In the genomic region with DNA sequence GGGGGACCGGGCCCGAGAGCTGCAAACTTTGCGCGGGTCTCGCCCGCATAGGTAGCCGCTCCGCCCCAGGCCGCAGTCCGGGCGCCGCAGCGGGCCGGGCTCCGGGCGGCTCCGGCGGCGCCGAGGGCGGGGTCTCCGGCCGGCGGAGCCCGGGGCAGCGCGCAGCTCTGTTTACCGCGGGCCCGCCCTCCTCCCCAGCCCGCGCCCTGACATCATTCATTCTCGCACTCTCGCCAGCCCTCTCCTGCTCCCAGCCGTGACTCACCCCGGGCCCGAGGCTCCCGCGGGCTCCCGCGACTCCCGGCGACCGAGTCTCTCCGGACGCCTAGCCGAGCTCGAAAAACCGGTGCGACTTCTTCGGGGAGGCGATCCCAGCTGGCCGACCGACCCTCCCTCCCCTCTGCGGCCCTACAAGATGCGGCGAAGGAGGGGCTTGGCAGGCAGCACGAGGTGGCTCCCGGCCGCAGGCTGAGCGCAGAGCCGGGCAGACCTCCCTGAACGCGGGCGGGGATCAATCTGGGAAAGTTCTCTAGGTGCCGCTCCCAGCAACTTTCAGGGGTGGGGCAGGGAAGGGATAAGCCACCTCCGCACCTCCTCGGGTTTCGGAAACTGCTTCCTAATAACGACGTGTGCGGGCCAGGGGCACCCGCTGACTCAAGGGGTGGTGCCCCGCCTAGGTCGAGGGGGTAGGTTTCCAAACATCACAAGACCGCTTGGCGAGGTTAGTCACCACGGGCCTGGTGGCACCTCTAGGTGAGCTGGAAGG, we compare ENCODE assay signal across 7 mouse cellular contexts. TPM values are rescaled to one million over a fixed set of nuclear protein-coding genes. Genes with fewer than 3 reads are reported as not detected.
A peak's percentile ranks its signal among the peaks of the same experiment; 100 is the strongest.
DNase-seq lines count a peak whose midpoint lies in the region; ATAC-seq lines count a peak whose summit lies in the region.

No protein-coding gene starts in this region.

- H3K36me3 ChIP-seq in limb, embryonic 13.5 days: no peaks in the 10 kb centered on the region
- H3K36me3 ChIP-seq in midbrain, embryonic 13.5 days: no peaks in the 10 kb centered on the region

- H3K4me1 ChIP-seq in limb, embryonic 13.5 days: peaks cover 14% of the 10 kb centered on the region
- H3K4me1 ChIP-seq in midbrain, embryonic 13.5 days (replicated peaks): peaks cover 15% of the 10 kb centered on the region

- under 1% methylated on average over 76 of the region's 78 CpGs for WGBS in limb, embryonic 13.5 days
- WGBS in midbrain, embryonic 13.5 days: under 1% methylated on average over 76 of the region's 78 CpGs

- H3K27me3 ChIP-seq in limb, embryonic 13.5 days: peaks cover 34% of the 10 kb centered on the region
- H3K27me3 ChIP-seq in midbrain, embryonic 13.5 days: peaks cover 65% of the 10 kb centered on the region

- peak overlapping the region; percentile 92 for H3K4me2 ChIP-seq in limb, embryonic 13.5 days (replicated peaks)
- H3K4me2 ChIP-seq in midbrain, embryonic 13.5 days (replicated peaks): peak overlapping the region; percentile 96

- peak overlapping the region; percentile 80 for H3K4me3 ChIP-seq in limb, embryonic 13.5 days
- peak overlapping the region; percentile 77 for H3K4me3 ChIP-seq in midbrain, embryonic 13.5 days (replicated peaks)

- peak overlapping the region; percentile 48 for H3K27ac ChIP-seq in limb, embryonic 13.5 days
- H3K27ac ChIP-seq in midbrain, embryonic 13.5 days: no peak overlapping the region

- peak; percentile 90 for ATAC-seq in limb, embryonic 13.5 days (ENCODE audit: low FRiP score, low read depth)
- ATAC-seq in midbrain, embryonic 13.5 days: peak; percentile 93

- peak; percentile 86 for DNase-seq in adrenal gland, postnatal 25 days
- peak; percentile 74 for DNase-seq in embryo, embryonic 10.5 days (ENCODE audit: low spot score)
- DNase-seq in heart, adult 11 months: peak; percentile 98
- peak; percentile 76 for DNase-seq in kidney, adult 11 months
- peak; percentile 22 to 67 for DNase-seq in spleen, postnatal 4 days (ENCODE audit: low spot score in 2 of 2)

- H3K9ac ChIP-seq in limb, embryonic 13.5 days: peak overlapping the region; percentile 80
- H3K9ac ChIP-seq in midbrain, embryonic 13.5 days (replicated peaks): peak overlapping the region; percentile 75

- no peaks in the 10 kb centered on the region for H3K9me3 ChIP-seq in limb, embryonic 13.5 days
- no peaks in the 10 kb centered on the region for H3K9me3 ChIP-seq in midbrain, embryonic 13.5 days

RNA-seq across cellular contexts. Expression of gene Sgms2, which starts 0.9 kb away (rescaled TPM):
- total RNA-seq in adrenal gland, postnatal 25 days (2021): 6.7 and 9.9 TPM in 2 replicates
- polyA plus RNA-seq in limb, embryonic 13.5 days (2015; fragmentation: Nextera tagmentation; extraction: Ambion mirVana): 10.5 and 13.2 TPM in 2 replicates
- 0.61 and 0.71 TPM in 2 replicates for polyA plus RNA-seq in midbrain, embryonic 13.5 days (2015; fragmentation: Nextera tagmentation; extraction: Ambion mirVana)

Comparison
In these comparisons a context has a peak if more than half of its experiments do, and no peak if none do; other contexts are left out.
1. DNase-seq: peak in every context shown above with its lines; median percentile 98 in heart, adult 11 months; 86 in adrenal gland, postnatal 25 days; 76 in kidney, adult 11 months; 74 in embryo, embryonic 10.5 days; 44 in spleen, postnatal 4 days.